Mouse (Mus musculus) brain, embryonic 14.5 days (tissue): ENCODE results near the gene Tnfrsf1a. TPM values are rescaled to one million over a fixed set of nuclear protein-coding genes. Genes with fewer than 3 reads are reported as not detected.
A peak's percentile ranks its signal among the peaks of the same experiment; 100 is the strongest.
"Not testable (repeated sequence)": the region's sequence is repeated elsewhere in the genome, so short reads cannot be mapped to it uniquely, and the experiment has no call there.

ENCODE experiments used
- DNase-seq: peaks from one replicate; pipeline ENCODE4 v3.0.0-alpha.2; 2011; ENCODE audit warnings: low read depth
- CTCF ChIP-seq: fragments of 200-500 bp; IDR thresholded peaks from 2 replicates; pipeline ENCODE4 v1.5.1; 2012; ENCODE audit warnings: inconsistent platforms, mild to moderate bottlenecking, moderate library complexity, borderline replicate concordance; ENCODE audit not compliant: insufficient read depth, insufficient read length; ENCODE audit errors: extremely low read depth
- POLR2A ChIP-seq: fragments of 200-500 bp; IDR thresholded peaks from 2 replicates; pipeline ENCODE4 v1.6.1; 2012; ENCODE audit warnings: mild to moderate bottlenecking, inconsistent platforms, borderline replicate concordance; ENCODE audit not compliant: poor library complexity, insufficient read depth, insufficient read length, severe bottlenecking; ENCODE audit errors: extremely low read depth
- polyA plus RNA-seq: library from polyadenylated mRNA; depleted of rRNA; stranded (reverse); fragments of >200 nt; gene quantifications from 2 replicates; pipeline ENCODE4 v1.2.3, GENCODE M21; 2012; rRNA removed

The Tnfrsf1a gene
- polyA plus RNA-seq: 18.5 and 19.4 TPM in 2 replicates

- no peak for TF ChIP-seq POLR2A
- no peak for DNase-seq
Measured at GRCm38 (mm10) chr6:125348721-125349574, at the start of gene Tnfrsf1a. Tnfrsf1a (plus strand) TSS chr6:125349362.

GRCm38 (mm10) chr6:125300982-125301381 is 48.2 kb upstream of the Tnfrsf1a start:
- TF ChIP-seq POLR2A (no peak), CTCF (no peak)

GRCm38 (mm10) chr6:125302231-125302982 is 46.8 kb upstream of the Tnfrsf1a start:
- no peak for TF ChIP-seq POLR2A
- no peak for TF ChIP-seq CTCF
- DNase-seq: no peak

More at GRCm38 (mm10) chr6:125300982-125301381, 48.2 kb upstream of the Tnfrsf1a start:
- no peak for DNase-seq

- no peak for TF ChIP-seq POLR2A
- no peak for TF ChIP-seq CTCF
- peak; percentile 26 for DNase-seq
Measured at GRCm38 (mm10) chr6:125303242-125303641, 45.9 kb upstream of the Tnfrsf1a start.

GRCm38 (mm10) chr6:125304408-125304807 is 44.8 kb upstream of the Tnfrsf1a start:
- DNase-seq: not testable (repeated sequence)

GRCm38 (mm10) chr6:125305465-125305864 is 43.7 kb upstream of the Tnfrsf1a start:
- DNase-seq: no peak
- TF ChIP-seq POLR2A (no peak), CTCF (no peak)

- DNase-seq: no peak
Measured at GRCm38 (mm10) chr6:125307091-125307490, 42.1 kb upstream of the Tnfrsf1a start.

GRCm38 (mm10) chr6:125308921-125309320 is 40.2 kb upstream of the Tnfrsf1a start:
- no peak for TF ChIP-seq CTCF
- TF ChIP-seq POLR2A: no peak
- DNase-seq: peak; percentile 32

More at GRCm38 (mm10) chr6:125307091-125307490, 42.1 kb upstream of the Tnfrsf1a start:
- TF ChIP-seq CTCF: no peak
- no peak for TF ChIP-seq POLR2A

GRCm38 (mm10) chr6:125309406-125309805 is 39.8 kb upstream of the Tnfrsf1a start:
- DNase-seq: no peak
- TF ChIP-seq POLR2A (no peak), CTCF (no peak)

GRCm38 (mm10) chr6:125312171-125312570 is 37.0 kb upstream of the Tnfrsf1a start:
- TF ChIP-seq POLR2A (no peak), CTCF (no peak)
- DNase-seq: no peak

GRCm38 (mm10) chr6:125312581-125313355 is 36.4 kb upstream of the Tnfrsf1a start:
- no peak for TF ChIP-seq CTCF
- TF ChIP-seq POLR2A: no peak

More at GRCm38 (mm10) chr6:125312581-125313355, 36.4 kb upstream of the Tnfrsf1a start:
- peak; percentile 56 for DNase-seq
